Mouse (Mus musculus): ENCODE measurements around the gene Tle4.
"Not testable (repeated sequence)": the region's sequence is repeated elsewhere in the genome, so short reads cannot be mapped to it uniquely, and the experiment has no call there.

Gene Tle4

GRCm38 (mm10) chr19:14597917-14598689 lies at the start of gene Tle4:
TSS of gene Tle4 (minus strand) at chr19:14598051.
- peak; percentile 100 for DNase-seq

- no peak for DNase-seq
Observed at GRCm38 (mm10) chr19:14645666-14646065, 47.8 kb upstream of the Tle4 start.

GRCm38 (mm10) chr19:14644756-14645155 lies 46.9 kb upstream of the Tle4 start:
- no peak for DNase-seq

GRCm38 (mm10) chr19:14643091-14643490 lies 45.2 kb upstream of the Tle4 start:
- not testable (repeated sequence) for DNase-seq

GRCm38 (mm10) chr19:14642663-14643062 lies 44.8 kb upstream of the Tle4 start:
- DNase-seq, result no peak

GRCm38 (mm10) chr19:14635213-14635928 lies 37.5 kb upstream of the Tle4 start:
- DNase-seq, result peak in 1 of 2 experiments; percentile 1

- no peak for DNase-seq
Observed at GRCm38 (mm10) chr19:14623355-14623754, 25.5 kb upstream of the Tle4 start.

- no peak for DNase-seq
Observed at GRCm38 (mm10) chr19:14620534-14620933, 22.7 kb upstream of the Tle4 start.

GRCm38 (mm10) chr19:14619814-14620213 lies 22.0 kb upstream of the Tle4 start:
- no peak for DNase-seq

- no peak for DNase-seq
Observed at GRCm38 (mm10) chr19:14614816-14615215, 17.0 kb upstream of the Tle4 start.

- DNase-seq, result no peak
Observed at GRCm38 (mm10) chr19:14610542-14611317, 12.9 kb upstream of the Tle4 start.

- peak; percentile 52 to 83 for DNase-seq
Observed at GRCm38 (mm10) chr19:14600841-14601240, 3.0 kb upstream of the Tle4 start.

GRCm38 (mm10) chr19:14600354-14600753 lies 2.5 kb upstream of the Tle4 start:
- no peak for DNase-seq

- DNase-seq, result no peak
Observed at GRCm38 (mm10) chr19:14599851-14600251, 2.0 kb upstream of the Tle4 start.

- peak; percentile 67 for DNase-seq
Observed at GRCm38 (mm10) chr19:14598690-14599288, 938 bp upstream of the Tle4 start.

GRCm38 (mm10) chr19:14596941-14597916 lies 622 bp downstream of the Tle4 start:
- DNase-seq, result peak in 1 of 2 experiments; percentile 43

GRCm38 (mm10) chr19:14596358-14596940 lies 1.4 kb downstream of the Tle4 start:
- no peak for DNase-seq

GRCm38 (mm10) chr19:14595390-14595997 lies 2.4 kb downstream of the Tle4 start:
- DNase-seq, result no peak

GRCm38 (mm10) chr19:14594537-14594936 lies 3.3 kb downstream of the Tle4 start:
- DNase-seq, result no peak

GRCm38 (mm10) chr19:14591809-14592535 lies 5.9 kb downstream of the Tle4 start:
- no peak for DNase-seq

All from kidney, adult 8-10 months (tissue).